Mouse (Mus musculus): ENCODE measurements at regions not wholly inside any gene's neighbourhood (a gene's known extent, or its start where the extent isn't known, plus 50 kb on each side); places are given as distances from the start of the nearest gene placed in this dataset.

DNA sequence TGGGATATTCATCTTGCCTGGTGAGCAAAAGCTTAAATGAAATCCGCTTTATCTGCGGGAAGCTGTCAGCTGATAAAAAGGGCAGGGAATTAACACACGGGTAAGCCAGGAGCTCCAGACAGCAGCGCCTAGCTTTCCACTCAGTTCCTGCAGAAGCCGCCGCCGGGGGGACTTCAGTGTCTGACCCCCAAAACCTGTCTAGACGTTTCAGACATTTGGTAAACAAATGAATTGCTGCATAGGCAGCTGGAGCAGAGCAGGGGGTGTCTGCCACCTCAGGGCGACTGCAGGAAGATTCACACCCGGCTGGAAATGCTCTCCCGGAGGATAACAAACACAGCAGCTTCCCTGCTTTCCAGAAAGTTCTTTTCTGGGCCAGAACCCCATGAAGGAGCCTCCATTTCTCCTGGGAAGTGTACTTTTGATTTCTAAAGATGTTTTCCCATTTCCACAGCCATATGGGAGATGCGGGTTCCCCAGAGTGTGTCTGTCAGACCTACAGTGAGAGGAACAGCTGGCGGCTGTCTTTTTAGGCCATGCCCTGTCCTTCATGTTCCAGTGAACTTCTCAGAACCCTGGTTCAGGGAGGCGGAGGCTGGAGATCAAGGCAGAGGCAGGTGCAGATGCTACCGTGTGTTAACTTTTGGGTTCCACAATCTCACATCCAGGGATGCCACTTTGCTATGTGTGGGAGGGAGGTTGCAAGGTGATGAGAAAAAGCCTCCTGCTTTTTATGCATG is 58.7 kb upstream of the Pmepa1 start:
- no peak for ATAC-seq (ENCODE audit: low FRiP score, low TSS enrichment)
- Histone ChIP-seq H3K27ac (ENCODE audit: low read depth, low read length) (peak overlapping the region; percentile 47; the same call in 1 of the 2 replicates), H3K36me3 (ENCODE audit: control insufficient read depth, insufficient read depth, low read length) (no peaks in the 10 kb centered on the region), H3K9me3 (ENCODE audit: control insufficient read depth, low read length) (no peaks in the 10 kb centered on the region), H3K4me1 (ENCODE audit: control insufficient read depth, insufficient read depth, low read length) (peaks cover 38% of the 10 kb centered on the region), H3K4me2 (replicated peaks; ENCODE audit: low read depth, low read length) (no peak overlapping the region), H3K9ac (ENCODE audit: low read depth, low read length) (no peak overlapping the region), H3K27me3 (ENCODE audit: control insufficient read depth, insufficient read depth, low read length) (no peaks in the 10 kb centered on the region), H3K4me3 (ENCODE audit: low read length) (no peak overlapping the region)
- 12% methylated on average over 15 of the region's 15 CpGs for WGBS

DNA sequence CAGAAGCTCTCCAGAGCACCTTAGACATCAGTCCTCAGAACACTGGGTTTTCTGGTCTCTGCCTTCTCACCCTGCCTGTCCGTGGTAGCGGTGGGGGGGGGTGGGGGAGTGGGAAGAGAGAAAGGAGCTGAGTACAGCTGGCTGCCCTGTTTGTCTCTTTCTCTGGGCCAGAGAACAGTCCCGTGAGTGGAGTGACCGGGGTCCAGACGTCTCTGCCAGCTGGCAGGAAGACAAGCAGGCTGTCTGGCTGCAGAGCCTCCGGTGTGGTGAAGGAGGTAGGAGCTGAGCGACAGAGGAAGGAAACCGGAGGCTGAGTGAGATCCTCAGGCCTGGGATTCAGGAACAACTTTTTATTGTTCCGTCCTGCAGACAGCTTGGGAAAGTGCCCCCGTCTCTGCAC is 59.5 kb upstream of the Pmepa1 start:
- Histone ChIP-seq H3K9me3 (ENCODE audit: control insufficient read depth, low read length) (no peaks in the 10 kb centered on the region), H3K4me3 (ENCODE audit: low read length) (no peak overlapping the region), H3K27ac (ENCODE audit: low read depth, low read length) (peak overlapping the region; percentile 47; the same call in 1 of the 2 replicates), H3K4me1 (ENCODE audit: control insufficient read depth, insufficient read depth, low read length) (peaks cover 44% of the 10 kb centered on the region), H3K9ac (ENCODE audit: low read depth, low read length) (peak overlapping the region; percentile 13; the same call in 1 of the 2 replicates), H3K4me2 (replicated peaks; ENCODE audit: low read depth, low read length) (no peak overlapping the region), H3K36me3 (ENCODE audit: control insufficient read depth, insufficient read depth, low read length) (no peaks in the 10 kb centered on the region), H3K27me3 (ENCODE audit: control insufficient read depth, insufficient read depth, low read length) (no peaks in the 10 kb centered on the region)
- no peak for ATAC-seq (ENCODE audit: low FRiP score, low TSS enrichment)
- 15% methylated on average over 10 of the region's 10 CpGs for WGBS

DNA sequence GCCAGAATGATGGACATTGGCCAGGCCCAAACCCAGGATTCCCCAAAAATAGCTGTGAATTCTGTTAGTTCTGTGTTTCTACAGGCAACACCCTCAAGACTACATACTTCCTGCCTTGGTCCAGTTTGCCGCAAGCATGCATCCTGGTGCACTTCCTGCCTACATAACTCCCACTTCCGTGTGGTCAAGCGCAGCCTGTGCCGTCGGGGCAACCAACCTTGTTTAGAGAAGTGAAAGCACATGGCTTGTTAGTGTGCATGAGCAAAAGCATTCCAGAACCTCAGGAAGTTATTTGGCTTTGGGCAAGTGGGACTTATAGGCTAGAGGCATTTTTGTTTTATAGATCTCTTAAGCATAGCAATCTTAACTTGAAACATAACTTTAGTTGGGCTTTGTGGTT is 61.3 kb upstream of the Pmepa1 start:
- Histone ChIP-seq H3K9ac (ENCODE audit: low read depth, low read length) (no peak overlapping the region), H3K4me2 (replicated peaks; ENCODE audit: low read depth, low read length) (no peak overlapping the region), H3K4me3 (ENCODE audit: low read length) (no peak overlapping the region), H3K36me3 (ENCODE audit: control insufficient read depth, insufficient read depth, low read length) (no peaks in the 10 kb centered on the region), H3K9me3 (ENCODE audit: control insufficient read depth, low read length) (no peaks in the 10 kb centered on the region), H3K27ac (ENCODE audit: low read depth, low read length) (no peak overlapping the region), H3K27me3 (ENCODE audit: control insufficient read depth, insufficient read depth, low read length) (no peaks in the 10 kb centered on the region), H3K4me1 (ENCODE audit: control insufficient read depth, insufficient read depth, low read length) (peaks cover 46% of the 10 kb centered on the region)
- no peak for ATAC-seq (ENCODE audit: low FRiP score, low TSS enrichment)
- 65% methylated on average over 5 of the region's 5 CpGs for WGBS

DNA sequence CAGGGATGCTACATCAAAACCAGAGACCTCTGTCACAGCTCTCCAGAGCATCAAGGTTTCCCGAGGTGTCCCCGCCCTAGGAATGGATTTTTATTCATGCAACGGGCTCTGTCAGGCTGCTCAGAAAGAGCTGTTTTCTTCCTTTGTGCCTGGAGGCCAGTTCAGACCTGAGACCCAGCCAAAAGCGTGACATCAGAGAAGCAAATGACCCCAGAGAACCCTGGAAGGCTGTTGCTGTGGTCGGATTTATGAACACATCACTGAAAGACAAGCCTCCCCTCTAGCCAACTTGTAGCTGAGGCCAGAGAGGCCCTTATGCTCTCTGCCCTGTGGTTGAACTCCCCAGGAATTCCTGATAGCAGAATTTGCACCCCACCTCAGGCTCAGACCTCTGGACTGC is 62.3 kb upstream of the Pmepa1 start:
- ATAC-seq (ENCODE audit: low FRiP score, low TSS enrichment): peak; percentile 13; the same call in 1 of the 2 replicates
- WGBS: 31% methylated on average over 5 of the region's 5 CpGs
- no peak overlapping the region for H3K4me3 ChIP-seq (ENCODE audit: low read length)
- no peak overlapping the region for H3K4me2 ChIP-seq (replicated peaks; ENCODE audit: low read depth, low read length)
- H3K27ac ChIP-seq (ENCODE audit: low read depth, low read length): peak overlapping the region; percentile 71; the same call in 1 of the 2 replicates
- H3K9ac ChIP-seq (ENCODE audit: low read depth, low read length): no peak overlapping the region
- H3K4me1 ChIP-seq (ENCODE audit: control insufficient read depth, insufficient read depth, low read length): peaks cover 50% of the 10 kb centered on the region
- H3K36me3 ChIP-seq (ENCODE audit: control insufficient read depth, insufficient read depth, low read length): no peaks in the 10 kb centered on the region
- H3K27me3 ChIP-seq (ENCODE audit: control insufficient read depth, insufficient read depth, low read length): no peaks in the 10 kb centered on the region
- no peaks in the 10 kb centered on the region for H3K9me3 ChIP-seq (ENCODE audit: control insufficient read depth, low read length)

DNA sequence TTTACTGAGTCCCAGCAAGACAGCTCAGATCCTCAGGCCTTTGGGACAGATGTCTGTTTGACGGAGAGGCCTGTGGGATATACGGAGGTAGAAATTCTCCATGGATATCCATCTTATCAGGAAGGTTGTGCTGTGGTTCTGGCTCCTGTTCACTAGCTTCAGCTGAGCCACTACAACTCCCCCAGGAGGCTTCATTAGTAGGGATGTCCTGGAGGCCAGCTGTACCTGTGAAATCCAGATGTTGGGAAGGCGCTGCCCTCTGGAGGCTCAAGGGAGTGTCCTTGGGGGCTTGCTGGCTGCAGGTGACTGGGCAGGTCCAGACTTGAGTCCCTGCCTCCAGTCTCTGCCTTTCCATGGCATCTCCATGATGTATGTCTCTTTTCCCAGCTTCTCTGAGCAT is 62.9 kb upstream of the Pmepa1 start:
- Histone ChIP-seq H3K4me3 (ENCODE audit: low read length) (no peak overlapping the region), H3K27ac (ENCODE audit: low read depth, low read length) (peak overlapping the region; percentile 66; the same call in 1 of the 2 replicates), H3K9me3 (ENCODE audit: control insufficient read depth, low read length) (peaks cover 2% of the 10 kb centered on the region; the same call in 1 of the 2 replicates), H3K27me3 (ENCODE audit: control insufficient read depth, insufficient read depth, low read length) (no peaks in the 10 kb centered on the region), H3K4me1 (ENCODE audit: control insufficient read depth, insufficient read depth, low read length) (peaks cover 50% of the 10 kb centered on the region), H3K36me3 (ENCODE audit: control insufficient read depth, insufficient read depth, low read length) (no peaks in the 10 kb centered on the region), H3K9ac (ENCODE audit: low read depth, low read length) (no peak overlapping the region), H3K4me2 (replicated peaks; ENCODE audit: low read depth, low read length) (no peak overlapping the region)
- no peak for ATAC-seq (ENCODE audit: low FRiP score, low TSS enrichment)
- WGBS: 58% methylated on average over 3 of the region's 3 CpGs

DNA sequence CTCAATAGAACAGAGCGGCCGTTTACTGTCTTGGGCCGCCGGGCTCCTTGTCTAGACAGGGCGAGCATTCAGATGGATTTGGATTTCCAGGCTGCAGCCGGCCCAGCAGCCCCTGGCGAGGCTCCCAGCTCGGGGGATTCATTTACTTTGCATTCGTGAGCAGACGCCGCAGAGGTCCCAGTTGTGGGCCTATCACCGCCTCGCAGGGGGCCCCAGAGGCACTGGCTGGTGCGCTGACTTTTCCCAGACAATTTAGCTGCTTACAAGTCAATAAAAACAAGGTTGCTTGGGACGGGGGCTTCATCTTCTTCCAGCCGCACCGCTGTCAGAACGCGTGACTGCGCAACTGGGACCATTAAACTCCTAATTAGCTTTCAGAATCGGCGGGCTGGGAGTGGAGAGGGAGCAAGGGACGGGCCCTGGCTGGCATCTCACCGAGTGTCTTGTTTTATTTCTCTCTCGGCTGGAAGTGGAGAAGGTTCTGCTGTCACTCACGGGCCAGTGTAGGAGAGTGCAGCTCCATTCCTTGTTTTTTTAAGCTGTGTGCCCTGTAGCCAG is 63.8 kb upstream of the Pmepa1 start:
- peaks cover 4% of the 10 kb centered on the region; the same call in 1 of the 2 replicates for H3K9me3 ChIP-seq (ENCODE audit: control insufficient read depth, low read length)
- WGBS: 5% methylated on average over 26 of the region's 26 CpGs
- H3K4me2 ChIP-seq (replicated peaks; ENCODE audit: low read depth, low read length): peak overlapping the region; percentile 33
- H3K27me3 ChIP-seq (ENCODE audit: control insufficient read depth, insufficient read depth, low read length): no peaks in the 10 kb centered on the region
- H3K27ac ChIP-seq (ENCODE audit: low read depth, low read length): peak overlapping the region; percentile 61
- peak; percentile 77 for ATAC-seq (ENCODE audit: low FRiP score, low TSS enrichment)
- no peaks in the 10 kb centered on the region for H3K36me3 ChIP-seq (ENCODE audit: control insufficient read depth, insufficient read depth, low read length)
- no peak overlapping the region; the same call in 1 of the 2 replicates for H3K9ac ChIP-seq (ENCODE audit: low read depth, low read length)
- peaks cover 44% of the 10 kb centered on the region for H3K4me1 ChIP-seq (ENCODE audit: control insufficient read depth, insufficient read depth, low read length)
- H3K4me3 ChIP-seq (ENCODE audit: low read length): peak overlapping the region; percentile 24; the same call in 1 of the 2 replicates

DNA sequence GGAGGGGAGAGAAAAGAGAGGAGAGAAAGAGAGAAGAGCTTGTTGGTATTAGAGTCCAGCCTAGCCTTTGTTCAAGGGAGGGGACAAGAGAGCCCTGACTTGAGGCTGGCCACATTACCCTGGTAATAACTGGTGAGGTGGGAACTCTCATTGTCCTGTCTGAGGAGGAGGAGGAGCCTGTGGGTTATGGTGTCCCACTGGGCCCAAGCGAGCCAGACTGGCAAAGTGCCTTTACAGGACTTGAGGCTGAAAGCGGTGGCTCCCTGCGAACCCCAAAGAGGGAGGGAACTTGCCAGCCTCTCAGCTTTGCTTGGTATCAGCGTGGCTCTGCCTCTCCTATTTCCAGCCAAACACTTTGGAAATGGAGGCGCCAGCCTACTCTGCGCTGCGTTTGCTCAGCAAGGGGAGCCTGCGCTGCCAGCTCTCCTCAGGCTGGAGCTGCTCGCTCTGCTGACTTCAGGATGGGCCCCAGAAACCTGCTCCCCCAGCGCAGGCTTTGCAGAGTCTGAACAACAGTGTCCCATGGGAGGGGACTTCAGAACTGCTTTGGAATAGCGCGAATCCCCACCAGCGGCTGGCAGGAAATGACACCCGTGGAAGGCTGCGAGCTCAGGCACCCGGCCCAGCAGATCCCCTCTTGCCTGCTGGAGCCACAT is 66.4 kb upstream of the Pmepa1 start:
- H3K4me1 ChIP-seq (ENCODE audit: control insufficient read depth, insufficient read depth, low read length): peaks cover 29% of the 10 kb centered on the region
- H3K4me3 ChIP-seq (ENCODE audit: low read length): no peak overlapping the region
- ATAC-seq (ENCODE audit: low FRiP score, low TSS enrichment): no peak
- no peaks in the 10 kb centered on the region for H3K36me3 ChIP-seq (ENCODE audit: control insufficient read depth, insufficient read depth, low read length)
- no peak overlapping the region for H3K4me2 ChIP-seq (replicated peaks; ENCODE audit: low read depth, low read length)
- H3K27me3 ChIP-seq (ENCODE audit: control insufficient read depth, insufficient read depth, low read length): no peaks in the 10 kb centered on the region
- H3K9ac ChIP-seq (ENCODE audit: low read depth, low read length): 0 out of 2 replicates have a peak overlapping the region, but pooled peaks have one; percentile 12
- WGBS: 38% methylated on average over 16 of the region's 16 CpGs
- peaks cover 4% of the 10 kb centered on the region; the same call in 1 of the 2 replicates for H3K9me3 ChIP-seq (ENCODE audit: control insufficient read depth, low read length)
- H3K27ac ChIP-seq (ENCODE audit: low read depth, low read length): no peak overlapping the region

DNA sequence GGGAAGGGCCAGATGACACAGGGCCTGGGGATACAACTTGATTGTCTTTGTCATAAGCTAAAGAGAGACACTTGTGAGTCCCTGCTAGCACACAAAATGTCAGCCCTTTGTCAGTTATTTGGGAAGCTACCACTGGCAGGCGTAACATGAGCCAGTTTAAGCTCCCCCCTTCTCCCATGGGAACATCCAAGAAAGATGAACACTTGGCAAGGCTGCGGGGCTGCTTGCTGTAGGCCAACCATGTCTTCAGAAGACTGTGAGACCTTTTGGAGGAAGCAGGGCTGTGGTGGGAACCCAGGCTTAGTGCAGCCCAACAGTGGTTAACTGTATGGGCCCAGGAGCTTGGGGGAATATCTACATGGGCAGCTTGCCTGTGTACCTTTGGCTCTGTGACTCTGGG is 67.3 kb upstream of the Pmepa1 start:
- ATAC-seq (ENCODE audit: low FRiP score, low TSS enrichment): no peak
- H3K27me3 ChIP-seq (ENCODE audit: control insufficient read depth, insufficient read depth, low read length): no peaks in the 10 kb centered on the region
- 75% methylated on average over 2 of the region's 2 CpGs for WGBS
- H3K27ac ChIP-seq (ENCODE audit: low read depth, low read length): no peak overlapping the region
- H3K36me3 ChIP-seq (ENCODE audit: control insufficient read depth, insufficient read depth, low read length): no peaks in the 10 kb centered on the region
- H3K9ac ChIP-seq (ENCODE audit: low read depth, low read length): no peak overlapping the region
- H3K9me3 ChIP-seq (ENCODE audit: control insufficient read depth, low read length): peaks cover 4% of the 10 kb centered on the region; the same call in 1 of the 2 replicates
- no peak overlapping the region for H3K4me2 ChIP-seq (replicated peaks; ENCODE audit: low read depth, low read length)
- H3K4me1 ChIP-seq (ENCODE audit: control insufficient read depth, insufficient read depth, low read length): peaks cover 25% of the 10 kb centered on the region
- no peak overlapping the region for H3K4me3 ChIP-seq (ENCODE audit: low read length)

DNA sequence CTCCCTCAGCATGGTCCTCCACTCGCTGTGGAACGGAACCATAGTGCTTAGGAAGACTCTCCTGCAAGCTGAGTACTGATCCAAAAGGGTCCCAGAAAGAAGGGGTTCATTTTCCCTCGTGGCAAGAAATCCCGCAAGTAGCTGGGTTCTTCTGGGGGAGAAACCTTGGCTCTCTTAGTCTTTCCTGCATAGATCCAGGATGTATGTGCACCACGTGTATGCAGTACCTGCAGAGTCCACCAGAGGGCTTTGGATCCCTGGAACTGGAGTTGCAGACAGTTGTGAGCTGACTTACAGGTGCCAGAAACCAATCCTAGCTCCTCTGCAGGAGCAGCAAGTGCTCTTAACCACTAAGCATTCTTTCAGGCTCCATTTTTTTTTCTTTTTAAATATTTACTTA is 67.9 kb upstream of the Pmepa1 start:
- no peak for ATAC-seq (ENCODE audit: low FRiP score, low TSS enrichment)
- WGBS: 97% methylated on average over 5 of the region's 5 CpGs

More for the DNA sequence above, 67.9 kb upstream of the Pmepa1 start:
- H3K4me2 ChIP-seq (replicated peaks; ENCODE audit: low read depth, low read length): no peak overlapping the region
- no peaks in the 10 kb centered on the region for H3K27me3 ChIP-seq (ENCODE audit: control insufficient read depth, insufficient read depth, low read length)
- peaks cover 20% of the 10 kb centered on the region for H3K4me1 ChIP-seq (ENCODE audit: control insufficient read depth, insufficient read depth, low read length)
- H3K27ac ChIP-seq (ENCODE audit: low read depth, low read length): no peak overlapping the region
- H3K9me3 ChIP-seq (ENCODE audit: control insufficient read depth, low read length): peaks cover 4% of the 10 kb centered on the region; the same call in 1 of the 2 replicates
- H3K9ac ChIP-seq (ENCODE audit: low read depth, low read length): no peak overlapping the region
- no peaks in the 10 kb centered on the region for H3K36me3 ChIP-seq (ENCODE audit: control insufficient read depth, insufficient read depth, low read length)
- no peak overlapping the region for H3K4me3 ChIP-seq (ENCODE audit: low read length)

All from kidney, embryonic 14.5 days (tissue).